Mouse (Mus musculus) spleen, postnatal 14 days (tissue): Measurements from ENCODE around the gene Gm16368.
"Not testable (repeated sequence)": the region's sequence is repeated elsewhere in the genome, so short reads cannot be mapped to it uniquely, and the experiment has no call there.

Source experiments
- DNase-seq, 2 experiments: peaks; one replicate each; pipeline ENCODE4 v3.0.0; 2021 to 2022; ENCODE audit warnings: low spot score in 2 of 2

Gm16368 gene

GRCm38 (mm10) chr12:88083397-88083796 lies at the start of gene Gm16368:
Gene Gm16368 (plus strand): TSS chr12:88083697.
- not testable (repeated sequence) for DNase-seq

GRCm38 (mm10) chr12:88039062-88039461 lies 44.4 kb upstream of the Gm16368 start:
- DNase-seq = not testable (repeated sequence)

GRCm38 (mm10) chr12:88039703-88040102 lies 43.8 kb upstream of the Gm16368 start:
- not testable (repeated sequence) for DNase-seq

- not testable (repeated sequence) for DNase-seq
Measured at GRCm38 (mm10) chr12:88045226-88045625, 38.3 kb upstream of the Gm16368 start.
